ENCODE assay signal across 29 mouse cellular contexts in genomic region chr16:51580525-51580924, GRCm38 (mm10).
A peak's percentile ranks its signal among the peaks of the same experiment; 100 is the strongest.
DNase-seq lines count a peak whose midpoint lies in the region; ATAC-seq lines count a peak whose summit lies in the region.
"Had no signal": no experiment of that assay in that cellular context is flagged by ENCODE, and none has a peak within 500 bp of the region (broad histone marks: within the 10 kb centered on the region; RNA-seq: fewer than 3 reads in every experiment).

No protein-coding gene starts in this region.

- peak; percentile 45 for DNase-seq in embryonic facial prominence, embryonic 14.5 days (ENCODE audit: low spot score)
- DNase-seq in embryonic facial prominence, embryonic 10.5 days (ENCODE audit: low spot score) = no peak
- DNase-seq in brain, adult 2 months (ENCODE audit: low read depth, low spot score) = peak; percentile 73
- DNase-seq in cerebellum, adult 18-20 months = peak; percentile 29 to 53
- peak; percentile 82 to 84 for DNase-seq in cerebellum, postnatal 10 days
- DNase-seq in urinary bladder, adult 18-20 months (ENCODE audit: low spot score in 2 of 2) = no peak
- no peak for DNase-seq in forebrain, embryonic 10.5 days (ENCODE audit: extremely low spot score, low spot score)
- DNase-seq: adrenal gland, postnatal 10 days; gastrocnemius, adult 2 months; heart, adult 2 months; heart, postnatal 4 days; kidney, adult 2 months; kidney, postnatal 4 days; layer of hippocampus, postnatal 36 days; liver, postnatal 0 days; lung, postnatal 36 days; right cerebral cortex, postnatal 4 days; thymus, postnatal 4 days had no signal

- H3K9me3 ChIP-seq in embryonic facial prominence, embryonic 14.5 days (ENCODE audit: control insufficient read depth, low read length) = no peaks in the 10 kb centered on the region
- no peaks in the 10 kb centered on the region for H3K9me3 ChIP-seq in embryonic facial prominence, embryonic 10.5 days
- H3K9me3 ChIP-seq in liver, embryonic 12.5 days (replicated peaks) = no peaks in the 10 kb centered on the region
- H3K9me3 ChIP-seq in forebrain, embryonic 10.5 days = no peaks in the 10 kb centered on the region
- H3K9me3 ChIP-seq: forebrain, embryonic 15.5 days; heart, embryonic 12.5 days; limb, embryonic 12.5 days; neural tube, embryonic 13.5 days had no signal

- no peak overlapping the region for H3K4me2 ChIP-seq in embryonic facial prominence, embryonic 14.5 days (ENCODE audit: low read depth, low read length)
- H3K4me2 ChIP-seq in liver, embryonic 12.5 days = no peak overlapping the region
- H3K4me2 ChIP-seq: forebrain, embryonic 15.5 days; heart, embryonic 12.5 days; hindbrain, embryonic 14.5 days; limb, embryonic 12.5 days; liver, embryonic 11.5 days; midbrain, embryonic 11.5 days; neural tube, embryonic 13.5 days had no signal

- no peak overlapping the region for H3K4me3 ChIP-seq in embryonic facial prominence, embryonic 14.5 days (ENCODE audit: low read depth, low read length)
- no peak overlapping the region for H3K4me3 ChIP-seq in embryonic facial prominence, embryonic 10.5 days
- no peak overlapping the region for H3K4me3 ChIP-seq in liver, embryonic 12.5 days
- no peak overlapping the region for H3K4me3 ChIP-seq in forebrain, embryonic 10.5 days
- H3K4me3 ChIP-seq: forebrain, embryonic 15.5 days; gastrocnemius, adult 2 months; heart, adult 2 months; heart, embryonic 12.5 days; limb, embryonic 12.5 days; neural tube, embryonic 13.5 days had no signal

- H3K27ac ChIP-seq in embryonic facial prominence, embryonic 14.5 days (replicated peaks; ENCODE audit: low read depth, low read length) = no peak overlapping the region
- no peak overlapping the region for H3K27ac ChIP-seq in embryonic facial prominence, embryonic 10.5 days (replicated peaks)
- no peak overlapping the region for H3K27ac ChIP-seq in liver, embryonic 12.5 days
- H3K27ac ChIP-seq in forebrain, embryonic 10.5 days = no peak overlapping the region
- H3K27ac ChIP-seq: forebrain, embryonic 15.5 days; gastrocnemius, adult 2 months; heart, adult 2 months; hindbrain, embryonic 14.5 days; kidney, postnatal 0 days; limb, embryonic 12.5 days; neural tube, embryonic 13.5 days had no signal

- no peaks in the 10 kb centered on the region for H3K4me1 ChIP-seq in embryonic facial prominence, embryonic 14.5 days (ENCODE audit: control insufficient read depth, insufficient read depth, low read length)
- no peaks in the 10 kb centered on the region for H3K4me1 ChIP-seq in embryonic facial prominence, embryonic 10.5 days
- H3K4me1 ChIP-seq in liver, embryonic 12.5 days = no peaks in the 10 kb centered on the region
- no peaks in the 10 kb centered on the region for H3K4me1 ChIP-seq in forebrain, embryonic 10.5 days
- H3K4me1 ChIP-seq: forebrain, embryonic 15.5 days; heart, embryonic 12.5 days; limb, embryonic 12.5 days; neural tube, embryonic 13.5 days had no signal

- H3K36me3 ChIP-seq in embryonic facial prominence, embryonic 14.5 days (ENCODE audit: control insufficient read depth, insufficient read depth, low read length) = no peaks in the 10 kb centered on the region
- H3K36me3 ChIP-seq in embryonic facial prominence, embryonic 10.5 days (replicated peaks) = no peaks in the 10 kb centered on the region
- no peaks in the 10 kb centered on the region for H3K36me3 ChIP-seq in liver, embryonic 12.5 days
- no peaks in the 10 kb centered on the region for H3K36me3 ChIP-seq in forebrain, embryonic 10.5 days (replicated peaks)
- H3K36me3 ChIP-seq: forebrain, embryonic 15.5 days; G1E; heart, embryonic 12.5 days; limb, embryonic 12.5 days; neural tube, embryonic 13.5 days had no signal

- ATAC-seq in embryonic facial prominence, embryonic 14.5 days (ENCODE audit: low read depth) = no peak
- no peak for ATAC-seq in liver, embryonic 12.5 days
- ATAC-seq: forebrain, embryonic 15.5 days; inflammation-experienced regulatory T-cells, adult 6 months; liver, postnatal 0 days had no signal

- H3K9ac ChIP-seq in embryonic facial prominence, embryonic 14.5 days (ENCODE audit: low read depth, low read length) = no peak overlapping the region
- no peak overlapping the region for H3K9ac ChIP-seq in liver, embryonic 12.5 days
- H3K9ac ChIP-seq: forebrain, embryonic 15.5 days; heart, embryonic 12.5 days; hindbrain, embryonic 14.5 days; limb, embryonic 12.5 days; liver, postnatal 0 days; neural tube, embryonic 13.5 days had no signal

- no peaks in the 10 kb centered on the region for H3K27me3 ChIP-seq in embryonic facial prominence, embryonic 14.5 days (replicated peaks; ENCODE audit: control insufficient read depth, insufficient read depth, low read length)
- H3K27me3 ChIP-seq in embryonic facial prominence, embryonic 10.5 days (replicated peaks; ENCODE audit: low read depth, poor library complexity, severe bottlenecking) = no peaks in the 10 kb centered on the region
- no peaks in the 10 kb centered on the region for H3K27me3 ChIP-seq in liver, embryonic 12.5 days (replicated peaks)
- no peaks in the 10 kb centered on the region for H3K27me3 ChIP-seq in forebrain, embryonic 10.5 days (ENCODE audit: poor library complexity, severe bottlenecking)
- H3K27me3 ChIP-seq: forebrain, embryonic 15.5 days; heart, embryonic 12.5 days; limb, embryonic 12.5 days; neural tube, embryonic 13.5 days had no signal

- 67% methylated on average over 1 of the region's 1 CpGs for WGBS in embryonic facial prominence, embryonic 14.5 days
- 76% methylated on average over 1 of the region's 1 CpGs for WGBS in embryonic facial prominence, embryonic 10.5 days
- 56% methylated on average over 1 of the region's 1 CpGs for WGBS in liver, embryonic 12.5 days (ENCODE audit: insufficient replicate concordance)
- 72% methylated on average over 1 of the region's 1 CpGs for WGBS in forebrain, embryonic 10.5 days

Comparison
In these comparisons a context has a peak if more than half of its experiments do, and no peak if none do; other contexts are left out.
1. DNase-seq: peak in embryonic facial prominence, embryonic 14.5 days (single experiment), brain, adult 2 months (single experiment), cerebellum, adult 18-20 months (2 of 2) and cerebellum, postnatal 10 days (2 of 2); none in embryonic facial prominence, embryonic 10.5 days (single experiment), urinary bladder, adult 18-20 months (0 of 2) and forebrain, embryonic 10.5 days (single experiment).